Mouse (Mus musculus) brain, adult 2 months (tissue): ENCODE results near the gene Cutal.

Experiments used
- DNase-seq: peaks from one replicate; pipeline ENCODE4 v3.0.0; 2011; ENCODE audit warnings: low read depth, low spot score

The Cutal gene

DNA sequence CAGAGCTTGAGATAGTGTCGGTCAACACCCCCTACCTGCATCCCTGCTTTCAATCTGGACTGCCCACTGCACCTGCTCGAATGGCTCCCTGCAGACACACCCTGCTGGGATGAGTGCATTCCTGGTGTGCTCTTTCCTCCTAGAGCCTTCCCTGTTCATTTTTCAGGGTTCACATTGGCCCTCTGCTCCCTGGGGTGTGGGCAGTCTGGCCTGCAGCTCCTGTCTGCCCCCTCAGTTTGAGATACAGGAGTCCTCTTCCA is 40.6 kb downstream of the Cutal start:
- no peak for DNase-seq

GRCm38 (mm10) chr2:34915103-34915502 is 40.9 kb downstream of the Cutal start:
- DNase-seq, result no peak

- no peak for DNase-seq
Measured at GRCm38 (mm10) chr2:34920144-34920543, 45.9 kb downstream of the Cutal start.

DNA sequence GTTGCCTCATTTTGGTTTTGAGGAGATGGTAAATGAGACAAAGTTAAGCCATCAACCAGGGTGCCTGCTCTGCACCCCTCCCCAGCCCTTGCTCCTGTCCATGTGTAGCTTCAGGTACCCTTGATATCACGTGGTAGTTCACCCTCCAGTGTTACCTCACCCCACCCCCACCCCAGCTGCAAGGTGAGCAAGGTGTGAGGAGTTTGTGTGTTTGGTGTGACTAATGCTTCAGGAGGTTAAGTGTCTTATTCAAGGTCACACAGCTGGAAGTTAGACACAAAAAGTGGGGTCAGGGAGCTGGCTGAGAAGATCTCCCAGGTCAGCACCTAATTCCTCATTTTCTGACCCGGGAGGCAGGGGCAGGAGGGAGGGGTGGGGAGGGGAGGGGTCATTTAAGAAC is 48.5 kb downstream of the Cutal start:
- DNase-seq, result no peak

DNA sequence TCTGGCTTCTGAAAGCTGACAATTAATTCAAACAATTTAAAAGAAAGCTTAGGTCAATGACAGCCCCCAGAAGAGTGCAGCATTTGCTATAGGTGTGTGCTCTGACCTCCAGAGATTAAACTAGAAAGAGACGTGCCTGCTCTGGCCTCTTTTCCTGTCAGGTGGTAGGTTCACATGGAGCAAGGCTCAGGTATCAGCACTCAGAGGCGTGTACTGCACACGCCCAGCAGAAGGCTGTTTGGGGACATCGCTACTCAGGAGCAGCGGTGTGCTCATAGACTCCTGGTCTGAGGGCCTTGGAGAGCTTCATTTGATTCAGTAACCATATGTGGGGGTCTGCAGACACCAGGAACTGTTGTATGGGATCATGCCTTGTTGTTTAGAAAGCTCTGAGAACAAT is 53.1 kb downstream of the Cutal start:
- DNase-seq, result no peak

DNA sequence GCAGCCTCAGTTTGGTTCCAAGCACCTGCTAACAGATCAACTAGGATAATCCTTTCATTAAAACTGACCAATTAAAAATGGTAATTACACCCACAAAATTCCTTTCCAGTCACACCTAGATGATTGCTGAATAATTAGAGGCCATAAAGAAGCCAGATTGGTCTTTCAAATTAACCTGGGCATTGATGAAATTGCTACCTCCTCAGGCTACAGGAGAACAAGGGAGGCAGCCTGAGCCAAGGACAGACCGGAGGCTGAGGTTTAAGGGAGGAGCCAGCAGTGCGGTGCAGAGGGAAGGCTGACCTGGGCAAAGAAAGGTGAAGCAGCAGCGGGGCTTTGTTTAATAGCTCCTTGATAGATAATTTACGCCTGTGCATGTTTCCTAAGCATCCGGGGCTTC is 63.3 kb downstream of the Cutal start:
- DNase-seq, result no peak

DNA sequence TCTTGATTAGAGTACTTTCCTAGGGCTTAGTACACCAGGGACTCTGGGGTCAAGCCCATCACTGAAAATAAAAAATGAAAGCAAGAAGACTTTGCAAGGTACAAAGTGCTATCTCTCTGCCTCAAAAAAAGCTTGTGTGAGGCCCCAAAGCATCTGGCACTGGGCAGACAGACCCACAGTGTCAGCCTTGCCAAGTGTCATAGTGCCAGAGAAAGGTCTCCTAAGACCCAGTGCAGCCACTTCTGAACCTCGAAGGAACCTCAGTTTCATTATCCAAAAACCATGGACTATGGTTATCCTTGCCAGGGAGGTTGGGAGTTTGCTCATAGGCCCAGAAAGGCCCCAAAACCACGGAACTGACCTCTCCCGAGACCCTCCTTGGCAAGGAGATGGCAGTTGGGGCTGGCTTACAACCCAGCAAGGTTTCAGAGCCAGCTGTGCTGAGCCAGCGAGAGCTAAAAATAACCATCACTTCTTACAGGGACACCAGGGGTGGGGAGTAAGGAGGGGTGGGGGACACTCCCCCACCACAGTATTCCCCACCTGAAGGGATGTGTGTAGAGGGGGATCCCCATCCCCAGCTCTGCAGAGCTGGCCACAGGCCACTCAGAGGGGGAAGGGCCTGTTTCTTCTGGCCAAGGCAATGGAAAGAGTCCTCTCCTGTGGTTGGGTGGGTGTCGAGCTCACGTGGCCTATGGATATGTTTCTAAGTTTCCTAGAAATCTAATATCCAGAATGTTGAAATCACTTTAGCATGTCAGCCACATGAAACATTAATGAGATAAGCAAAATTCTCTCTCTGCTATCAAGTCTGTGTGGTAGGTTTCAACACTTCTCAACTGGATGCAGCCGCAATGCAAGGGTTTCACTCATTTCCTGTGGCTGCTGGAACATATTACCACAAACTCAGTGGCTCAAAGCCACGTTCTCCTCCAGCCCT is 64.3 kb downstream of the Cutal start:
- no peak for DNase-seq

- DNase-seq, result no peak
Measured at GRCm38 (mm10) chr2:34940246-34940645, 66.0 kb downstream of the Cutal start.

DNA sequence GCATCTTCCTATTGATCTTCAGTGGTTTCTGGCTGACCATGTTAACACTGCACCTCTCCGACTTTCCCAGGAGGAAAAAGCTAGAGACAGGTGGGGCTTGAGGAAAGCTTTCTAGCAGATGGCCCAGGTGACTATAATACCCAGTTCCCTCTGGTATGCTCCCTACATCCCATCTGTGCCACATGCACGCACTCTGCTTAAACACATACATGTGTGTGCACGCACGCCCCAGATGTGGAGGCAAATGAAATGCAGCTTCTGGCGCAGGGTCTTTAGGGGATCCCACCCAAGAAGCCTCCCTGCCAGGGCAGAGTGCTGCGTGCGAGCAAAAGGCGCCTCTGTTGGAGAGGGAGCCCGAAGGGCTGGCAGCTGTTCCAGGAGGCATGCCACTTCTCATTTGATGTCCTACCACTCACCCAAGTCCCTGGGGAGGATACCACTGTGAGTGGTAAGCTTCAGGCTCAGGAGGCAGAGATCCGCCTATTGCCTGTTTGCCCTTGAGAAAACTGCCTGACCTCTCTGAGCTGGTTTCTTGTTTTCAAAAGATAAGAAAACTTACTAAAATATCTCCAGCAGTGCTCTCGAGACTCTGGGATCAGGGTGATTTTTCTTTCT is 67.0 kb downstream of the Cutal start:
- DNase-seq, result no peak
